Mouse (Mus musculus): ENCODE results near the gene Col23a1. TPM values are rescaled to one million over a fixed set of nuclear protein-coding genes. Genes with fewer than 3 reads are reported as not detected.
A peak's percentile ranks its signal among the peaks of the same experiment; 100 is the strongest.

Col23a1 gene
- polyA plus RNA-seq, 1 experiment from 2014 or later: 6.1 TPM

- Histone ChIP-seq H3K9me3 (no peaks in the 10 kb centered on the region), H3K27ac (peak within 1 kb of the TSS; percentile 96), H3K4me1 (peaks cover 41% of the 10 kb centered on the region), H3K36me3 (replicated peaks) (peaks cover 42% of the 10 kb centered on the region), H3K4me3 (peak within 1 kb of the TSS; percentile 73), H3K27me3 (ENCODE audit: poor library complexity, severe bottlenecking) (no peaks in the 10 kb centered on the region)
- DNase-seq (ENCODE audit: extremely low spot score, low spot score): peak; percentile 96
- WGBS: under 1% methylated on average over 59 of the region's 59 CpGs
Measured at GRCm38 (mm10) chr11:51584431-51585248, 294.9 kb downstream of the Col23a1 start, which contains the start of gene Phykpl. Gene Phykpl (plus strand): TSS chr11:51584757.

DNA sequence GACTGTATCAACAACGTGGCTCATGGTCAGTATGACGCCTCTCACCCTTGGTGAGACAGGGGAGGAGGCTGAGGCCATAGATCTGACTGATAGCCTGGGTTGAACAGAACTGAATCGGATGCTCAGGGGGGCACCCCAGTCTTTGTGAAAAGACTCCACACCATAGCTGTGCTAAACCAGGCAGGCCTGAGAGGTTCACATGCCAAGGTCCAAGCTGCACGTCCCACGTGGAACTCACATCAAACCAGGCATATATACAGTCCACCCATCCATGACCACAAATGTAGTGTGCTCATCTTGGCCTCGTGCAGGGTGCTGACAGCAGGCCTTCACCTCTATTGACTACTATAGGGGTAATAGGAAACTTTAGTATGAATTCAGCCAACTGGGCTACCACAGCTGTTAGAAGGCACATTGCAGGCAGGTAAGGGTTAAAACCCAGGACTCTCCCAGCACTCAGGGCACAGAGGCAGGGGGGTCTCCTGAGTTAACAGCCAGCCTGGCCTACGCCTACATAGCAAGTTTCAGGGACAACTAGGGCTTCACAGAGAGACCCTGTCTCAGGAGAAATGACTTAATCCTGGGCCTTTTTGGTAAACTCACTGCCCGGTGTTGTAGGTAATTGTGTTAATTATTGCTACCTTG is 296.0 kb downstream of the Col23a1 start:
- H3K27ac ChIP-seq: peak overlapping the region; percentile 96
- H3K4me1 ChIP-seq: peaks cover 41% of the 10 kb centered on the region
- no peaks in the 10 kb centered on the region for H3K9me3 ChIP-seq
- 76% methylated on average over 8 of the region's 8 CpGs for WGBS
- no peak for DNase-seq (ENCODE audit: extremely low spot score, low spot score)
- H3K36me3 ChIP-seq (replicated peaks): peaks cover 53% of the 10 kb centered on the region
- H3K4me3 ChIP-seq: peak overlapping the region; percentile 73
- H3K27me3 ChIP-seq (ENCODE audit: poor library complexity, severe bottlenecking): no peaks in the 10 kb centered on the region

- WGBS: 95% methylated on average over 13 of the region's 13 CpGs
Measured at GRCm38 (mm10) chr11:51586411-51586810, 296.7 kb downstream of the Col23a1 start.

GRCm38 (mm10) chr11:51587059-51587458 is 297.3 kb downstream of the Col23a1 start:
- Histone ChIP-seq H3K36me3 (replicated peaks) (peaks cover 66% of the 10 kb centered on the region), H3K4me1 (peaks cover 41% of the 10 kb centered on the region), H3K9me3 (no peaks in the 10 kb centered on the region), H3K27ac (no peak overlapping the region), H3K27me3 (ENCODE audit: poor library complexity, severe bottlenecking) (no peaks in the 10 kb centered on the region), H3K4me3 (no peak overlapping the region)
- WGBS: 86% methylated on average over 1 of the region's 1 CpGs
- no peak for DNase-seq (ENCODE audit: extremely low spot score, low spot score)

More at GRCm38 (mm10) chr11:51586411-51586810, 296.7 kb downstream of the Col23a1 start:
- H3K4me3 ChIP-seq: no peak overlapping the region
- no peaks in the 10 kb centered on the region for H3K27me3 ChIP-seq (ENCODE audit: poor library complexity, severe bottlenecking)
- H3K9me3 ChIP-seq: no peaks in the 10 kb centered on the region
- no peak for DNase-seq (ENCODE audit: extremely low spot score, low spot score)
- peaks cover 59% of the 10 kb centered on the region for H3K36me3 ChIP-seq (replicated peaks)
- no peak overlapping the region for H3K27ac ChIP-seq
- H3K4me1 ChIP-seq: peaks cover 41% of the 10 kb centered on the region

GRCm38 (mm10) chr11:51588833-51589232 is 299.1 kb downstream of the Col23a1 start:
- Histone ChIP-seq H3K36me3 (replicated peaks) (peaks cover 84% of the 10 kb centered on the region), H3K4me1 (peaks cover 27% of the 10 kb centered on the region), H3K27ac (no peak overlapping the region), H3K9me3 (no peaks in the 10 kb centered on the region), H3K4me3 (no peak overlapping the region), H3K27me3 (ENCODE audit: poor library complexity, severe bottlenecking) (no peaks in the 10 kb centered on the region)
- WGBS: 94% methylated on average over 3 of the region's 3 CpGs
- no peak for DNase-seq (ENCODE audit: extremely low spot score, low spot score)

- no peak overlapping the region for H3K4me3 ChIP-seq
- H3K36me3 ChIP-seq (replicated peaks): peaks cover 95% of the 10 kb centered on the region
- no peaks in the 10 kb centered on the region for H3K9me3 ChIP-seq
- no peak overlapping the region for H3K27ac ChIP-seq
- H3K4me1 ChIP-seq: peaks cover 15% of the 10 kb centered on the region
- H3K27me3 ChIP-seq (ENCODE audit: poor library complexity, severe bottlenecking): no peaks in the 10 kb centered on the region
- no peak for DNase-seq (ENCODE audit: extremely low spot score, low spot score)
Measured at GRCm38 (mm10) chr11:51590002-51590401, 300.3 kb downstream of the Col23a1 start.

GRCm38 (mm10) chr11:51591168-51591567 is 301.4 kb downstream of the Col23a1 start:
- H3K27me3 ChIP-seq (ENCODE audit: poor library complexity, severe bottlenecking): no peaks in the 10 kb centered on the region
- no peaks in the 10 kb centered on the region for H3K9me3 ChIP-seq
- H3K4me1 ChIP-seq: peaks cover 4% of the 10 kb centered on the region
- 92% methylated on average over 7 of the region's 7 CpGs for WGBS
- DNase-seq (ENCODE audit: extremely low spot score, low spot score): no peak
- peaks cover 100% of the 10 kb centered on the region for H3K36me3 ChIP-seq (replicated peaks)
- no peak overlapping the region for H3K27ac ChIP-seq
- H3K4me3 ChIP-seq: no peak overlapping the region

GRCm38 (mm10) chr11:51591915-51592314 is 302.2 kb downstream of the Col23a1 start:
- 95% methylated on average over 7 of the region's 7 CpGs for WGBS
- peaks cover 100% of the 10 kb centered on the region for H3K36me3 ChIP-seq (replicated peaks)
- no peaks in the 10 kb centered on the region for H3K4me1 ChIP-seq
- no peak overlapping the region for H3K27ac ChIP-seq
- H3K9me3 ChIP-seq: no peaks in the 10 kb centered on the region
- H3K4me3 ChIP-seq: no peak overlapping the region
- H3K27me3 ChIP-seq (ENCODE audit: poor library complexity, severe bottlenecking): no peaks in the 10 kb centered on the region
- no peak for DNase-seq (ENCODE audit: extremely low spot score, low spot score)

DNA sequence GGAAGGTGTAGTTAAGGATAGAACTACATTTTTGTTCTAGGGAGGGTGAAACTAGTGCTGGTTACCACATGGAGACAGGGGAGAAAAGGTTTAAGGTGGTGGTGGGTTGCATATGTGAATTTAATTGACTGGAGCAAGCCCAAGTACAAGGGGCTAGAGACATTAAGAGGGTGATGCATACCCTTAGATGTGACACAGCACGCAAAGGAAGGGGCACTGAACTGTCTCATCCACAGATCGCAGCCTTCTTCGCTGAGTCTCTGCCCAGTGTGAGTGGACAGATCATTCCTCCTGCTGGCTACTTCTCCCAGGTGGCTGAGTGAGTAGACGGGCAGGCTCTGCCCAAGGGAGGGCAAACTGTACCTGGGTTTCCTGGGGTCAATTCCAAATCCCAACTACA is 303.6 kb downstream of the Col23a1 start:
- Histone ChIP-seq H3K4me1 (no peaks in the 10 kb centered on the region), H3K4me3 (no peak overlapping the region), H3K27me3 (ENCODE audit: poor library complexity, severe bottlenecking) (no peaks in the 10 kb centered on the region), H3K36me3 (replicated peaks) (peaks cover 100% of the 10 kb centered on the region), H3K9me3 (no peaks in the 10 kb centered on the region), H3K27ac (no peak overlapping the region)
- DNase-seq (ENCODE audit: extremely low spot score, low spot score): no peak
- 97% methylated on average over 4 of the region's 4 CpGs for WGBS

GRCm38 (mm10) chr11:51593849-51594248 is 304.1 kb downstream of the Col23a1 start:
- H3K9me3 ChIP-seq: no peaks in the 10 kb centered on the region
- no peak overlapping the region for H3K27ac ChIP-seq
- H3K27me3 ChIP-seq (ENCODE audit: poor library complexity, severe bottlenecking): no peaks in the 10 kb centered on the region
- no peak overlapping the region for H3K4me3 ChIP-seq
- peaks cover 100% of the 10 kb centered on the region for H3K36me3 ChIP-seq (replicated peaks)
- H3K4me1 ChIP-seq: no peaks in the 10 kb centered on the region
- 95% methylated on average over 6 of the region's 6 CpGs for WGBS
- no peak for DNase-seq (ENCODE audit: extremely low spot score, low spot score)

DNA sequence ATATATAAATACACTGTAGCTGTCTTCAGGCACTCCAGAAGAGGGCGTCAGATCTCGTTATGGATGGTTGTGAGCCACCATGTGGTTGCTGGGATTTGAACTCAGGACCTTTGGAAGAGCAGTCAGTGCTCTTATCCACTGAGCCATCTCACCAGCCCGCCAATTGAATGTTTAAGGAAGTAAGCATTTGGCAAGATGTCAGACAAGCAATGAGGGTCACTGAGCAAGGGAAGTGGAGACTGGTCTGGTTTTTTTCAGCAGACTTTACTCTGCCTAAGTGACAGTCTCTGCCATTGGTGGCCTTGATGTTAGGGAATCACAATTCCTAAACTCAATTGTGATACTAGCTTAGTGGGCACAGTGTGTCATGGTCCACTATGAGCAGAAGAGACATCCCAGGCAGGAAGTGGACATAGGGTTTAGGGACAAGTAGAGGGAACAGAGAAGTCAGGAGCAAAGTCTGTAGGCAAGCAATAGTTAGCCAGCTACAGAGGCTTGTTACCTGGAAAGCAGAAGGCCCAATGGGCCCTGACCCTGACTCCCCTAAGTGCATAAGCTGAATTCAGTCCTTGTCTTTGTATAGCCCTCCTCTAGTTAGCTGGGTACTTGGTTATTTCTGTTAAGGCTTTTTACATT is 305.1 kb downstream of the Col23a1 start:
- 86% methylated on average over 3 of the region's 3 CpGs for WGBS
- peaks cover 100% of the 10 kb centered on the region for H3K36me3 ChIP-seq (replicated peaks)
- DNase-seq (ENCODE audit: extremely low spot score, low spot score): no peak

GRCm38 (mm10) chr11:51595459-51596083 is 305.9 kb downstream of the Col23a1 start:
- Histone ChIP-seq H3K4me1 (no peaks in the 10 kb centered on the region), H3K27ac (no peak overlapping the region), H3K27me3 (ENCODE audit: poor library complexity, severe bottlenecking) (no peaks in the 10 kb centered on the region), H3K36me3 (replicated peaks) (peaks cover 100% of the 10 kb centered on the region), H3K9me3 (no peaks in the 10 kb centered on the region), H3K4me3 (no peak overlapping the region)
- WGBS: 92% methylated on average over 1 of the region's 1 CpGs
- DNase-seq (ENCODE audit: extremely low spot score, low spot score): no peak

More for the DNA sequence above, 305.1 kb downstream of the Col23a1 start:
- H3K4me3 ChIP-seq: no peak overlapping the region
- no peaks in the 10 kb centered on the region for H3K9me3 ChIP-seq
- no peaks in the 10 kb centered on the region for H3K4me1 ChIP-seq
- H3K27me3 ChIP-seq (ENCODE audit: poor library complexity, severe bottlenecking): no peaks in the 10 kb centered on the region
- H3K27ac ChIP-seq: no peak overlapping the region
